Mouse (Mus musculus): Measurements from ENCODE around the gene Zfp418. TPM values are rescaled to one million over a fixed set of nuclear protein-coding genes. Genes with fewer than 3 reads are reported as not detected.
A peak's percentile ranks its signal among the peaks of the same experiment; 100 is the strongest.
"Not testable (repeated sequence)": the region's sequence is repeated elsewhere in the genome, so short reads cannot be mapped to it uniquely, and the experiment has no call there.

The Zfp418 gene
- polyA plus RNA-seq, 1 experiment: 0.37 TPM

- TF ChIP-seq CTCF (IDR thresholded peaks at IDR 0.05; ENCODE audit: extremely low read depth, insufficient read length, insufficient replicate concordance, low read depth, low read length) (no peak), POLR2A (IDR thresholded peaks at IDR 0.05; ENCODE audit: low read depth, low read length) (no peak)
- H3K36me3 ChIP-seq (ENCODE audit: control insufficient read depth, insufficient read depth, low read length): no peaks in the 10 kb centered on the region
- 90% methylated on average over 15 of the region's 15 CpGs for WGBS
Measured at GRCm38 (mm10) chr7:7145991-7146608, 25.0 kb upstream of the Zfp418 start.

GRCm38 (mm10) chr7:7185897-7186296 lies 14.8 kb downstream of the Zfp418 start:
- Histone ChIP-seq H3K27ac (ENCODE audit: insufficient read depth, low read depth, low read length) (no peak overlapping the region), H3K36me3 (ENCODE audit: control insufficient read depth, insufficient read depth, low read length) (peaks cover 14% of the 10 kb centered on the region), H3K4me3 (ENCODE audit: low read depth, low read length) (no peak overlapping the region), H3K4me1 (ENCODE audit: control insufficient read depth, insufficient read depth, insufficient read length, low read length) (no peaks in the 10 kb centered on the region), H3K27me3 (ENCODE audit: control insufficient read depth, insufficient read depth, low read length) (no peaks in the 10 kb centered on the region)
- WGBS: 91% methylated on average over 1 of the region's 1 CpGs
- TF ChIP-seq CTCF (IDR thresholded peaks at IDR 0.05; ENCODE audit: extremely low read depth, insufficient read length, insufficient replicate concordance, low read depth, low read length) (no peak), POLR2A (IDR thresholded peaks at IDR 0.05; ENCODE audit: low read depth, low read length) (no peak)

More at GRCm38 (mm10) chr7:7145991-7146608, 25.0 kb upstream of the Zfp418 start:
- H3K4me3 ChIP-seq (ENCODE audit: low read depth, low read length): no peak overlapping the region
- H3K27ac ChIP-seq (ENCODE audit: insufficient read depth, low read depth, low read length): no peak overlapping the region
- H3K4me1 ChIP-seq (ENCODE audit: control insufficient read depth, insufficient read depth, insufficient read length, low read length): no peaks in the 10 kb centered on the region
- H3K27me3 ChIP-seq (ENCODE audit: control insufficient read depth, insufficient read depth, low read length): no peaks in the 10 kb centered on the region

GRCm38 (mm10) chr7:7187417-7188190 lies 16.5 kb downstream of the Zfp418 start:
- WGBS: 8% methylated on average over 13 of the region's 13 CpGs

GRCm38 (mm10) chr7:7188191-7188942 lies 17.2 kb downstream of the Zfp418 start:
- WGBS: 8% methylated on average over 18 of the region's 18 CpGs
- Histone ChIP-seq H3K36me3 (ENCODE audit: control insufficient read depth, insufficient read depth, low read length) (no peaks in the 10 kb centered on the region), H3K27ac (ENCODE audit: insufficient read depth, low read depth, low read length) (no peak overlapping the region), H3K27me3 (ENCODE audit: control insufficient read depth, insufficient read depth, low read length) (no peaks in the 10 kb centered on the region), H3K4me1 (ENCODE audit: control insufficient read depth, insufficient read depth, insufficient read length, low read length) (no peaks in the 10 kb centered on the region), H3K4me3 (ENCODE audit: low read depth, low read length) (peak overlapping the region; percentile 55)
- peak; percentile 92 for TF ChIP-seq CTCF (IDR thresholded peaks at IDR 0.05; ENCODE audit: extremely low read depth, insufficient read length, insufficient replicate concordance, low read depth, low read length)
- no peak for TF ChIP-seq POLR2A (IDR thresholded peaks at IDR 0.05; ENCODE audit: low read depth, low read length)

More at GRCm38 (mm10) chr7:7187417-7188190, 16.5 kb downstream of the Zfp418 start:
- no peak for TF ChIP-seq CTCF (IDR thresholded peaks at IDR 0.05; ENCODE audit: extremely low read depth, insufficient read length, insufficient replicate concordance, low read depth, low read length)
- no peak for TF ChIP-seq POLR2A (IDR thresholded peaks at IDR 0.05; ENCODE audit: low read depth, low read length)
- no peak overlapping the region for H3K27ac ChIP-seq (ENCODE audit: insufficient read depth, low read depth, low read length)
- peaks cover 2% of the 10 kb centered on the region; the same call in 1 of the 2 replicates for H3K36me3 ChIP-seq (ENCODE audit: control insufficient read depth, insufficient read depth, low read length)
- H3K4me3 ChIP-seq (ENCODE audit: low read depth, low read length): no peak overlapping the region; the same call in 1 of the 2 replicates
- H3K27me3 ChIP-seq (ENCODE audit: control insufficient read depth, insufficient read depth, low read length): no peaks in the 10 kb centered on the region
- H3K4me1 ChIP-seq (ENCODE audit: control insufficient read depth, insufficient read depth, insufficient read length, low read length): no peaks in the 10 kb centered on the region

GRCm38 (mm10) chr7:7209313-7210151 lies 38.4 kb downstream of the Zfp418 start, which contains the start of gene Zfp772:
Zfp772 (minus strand) TSS chr7:7209998.
- H3K27ac ChIP-seq (ENCODE audit: insufficient read depth, low read depth, low read length); H3K4me1 ChIP-seq (ENCODE audit: control insufficient read depth, insufficient read depth, insufficient read length, low read length); H3K36me3 ChIP-seq (ENCODE audit: control insufficient read depth, insufficient read depth, low read length); H3K27me3 ChIP-seq (ENCODE audit: control insufficient read depth, insufficient read depth, low read length): not testable (repeated sequence)
- WGBS: under 1% methylated on average over 24 of the region's 24 CpGs
- H3K4me3 ChIP-seq (ENCODE audit: low read depth, low read length): peak within 1 kb of the TSS; percentile 65

Other genes with a start within 250 kb of the Zfp418 start
- not detected in 2 replicates for gene Aurkc, start 176.0 kb upstream of the Zfp418 start, polyA plus RNA-seq (2012; rRNA removed)
- gene Zfp954, start 49.8 kb upstream of the Zfp418 start, polyA plus RNA-seq (2012; rRNA removed): 4.9 and 8.5 TPM in 2 replicates
- 0.03 and 0.33 TPM in 2 replicates for gene Zfp773, start 34.6 kb upstream of the Zfp418 start, polyA plus RNA-seq (2012; rRNA removed)
- gene Zfp772, start 38.7 kb downstream of the Zfp418 start, polyA plus RNA-seq (2012; rRNA removed): 0.32 and 0.34 TPM in 2 replicates
- gene Vmn2r29, start 76.0 kb downstream of the Zfp418 start, polyA plus RNA-seq (2012; rRNA removed): not detected in 2 replicates
- gene Gm45844, start 107.0 kb downstream of the Zfp418 start, polyA plus RNA-seq (2012; rRNA removed): 0.23 TPM in 1 of 2 replicates, not detected in the other
- gene Clcn4, start 129.5 kb downstream of the Zfp418 start, polyA plus RNA-seq (2012; rRNA removed): 9.5 and 14.6 TPM in 2 replicates
- not detected in 2 replicates for gene Vmn2r30, start 166.3 kb downstream of the Zfp418 start, polyA plus RNA-seq (2012; rRNA removed)
- gene Gm45783, start 203.2 kb downstream of the Zfp418 start, polyA plus RNA-seq (2012; rRNA removed): not detected in 2 replicates
- gene Vmn2r31, start 228.4 kb downstream of the Zfp418 start, polyA plus RNA-seq (2012; rRNA removed): not detected in 2 replicates

All from small intestine, adult 2 months (tissue).